Mouse (Mus musculus): ENCODE measurements at regions not wholly inside any gene's neighbourhood (a gene's known extent, or its start where the extent isn't known, plus 50 kb on each side); places are given as distances from the start of the nearest gene placed in this dataset.

DNA sequence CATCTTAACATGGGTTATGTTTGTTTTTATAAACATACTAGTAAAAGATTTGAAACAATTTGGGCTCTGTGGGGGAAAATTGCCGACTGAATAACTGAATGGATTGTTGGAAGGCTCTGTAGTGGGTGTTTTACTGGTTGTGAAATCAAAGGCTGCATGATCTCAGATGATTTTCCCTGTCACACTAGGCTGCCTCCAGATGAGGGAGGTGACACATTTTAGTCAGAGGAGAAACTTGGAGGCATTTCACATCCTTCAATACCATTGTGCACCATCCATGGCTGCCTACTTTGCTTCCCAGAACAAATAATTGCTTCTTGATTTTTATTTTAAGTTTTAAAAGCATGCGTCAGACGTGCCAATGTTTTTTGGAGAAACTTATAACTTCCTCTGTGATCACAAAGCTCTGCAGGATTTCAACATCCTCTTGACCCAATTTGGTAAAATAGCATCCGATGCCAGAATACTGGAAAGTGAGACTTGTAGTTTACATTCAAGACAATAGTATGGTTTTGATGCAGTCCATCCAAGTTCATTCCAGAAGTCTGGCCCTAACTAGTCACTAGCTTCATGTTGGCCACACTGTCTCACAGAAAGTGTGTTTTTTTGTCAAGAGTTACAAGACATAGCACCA is 163.0 kb upstream of the Mocs2 start:
- intact Hi-C loops (cut with DNase I) = no loop called here
- no peak for DNase-seq (ENCODE audit: low spot score in 2 of 2)

DNA sequence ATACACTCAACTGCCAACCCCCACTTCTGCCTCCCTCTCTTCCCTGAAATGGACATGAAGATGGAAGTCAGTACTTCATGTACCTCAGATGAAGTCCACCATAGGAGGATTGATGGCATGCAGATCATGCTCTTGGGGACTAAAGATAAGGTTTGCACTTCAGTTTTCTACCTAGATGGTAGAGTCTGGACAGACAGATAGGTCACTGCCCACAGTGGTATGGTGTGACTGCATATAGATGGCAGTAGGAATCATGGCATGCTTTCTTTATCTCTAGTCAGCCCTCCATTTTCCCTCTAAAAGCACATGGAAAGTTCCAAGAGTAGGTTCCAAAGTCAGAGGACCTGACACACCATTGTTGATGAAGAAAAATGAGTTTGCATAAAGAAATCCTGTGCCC is 145.6 kb upstream of the Mocs2 start:
- intact Hi-C loops (cut with DNase I) = no loop called here
- DNase-seq (ENCODE audit: low spot score in 2 of 2) = no peak

DNA sequence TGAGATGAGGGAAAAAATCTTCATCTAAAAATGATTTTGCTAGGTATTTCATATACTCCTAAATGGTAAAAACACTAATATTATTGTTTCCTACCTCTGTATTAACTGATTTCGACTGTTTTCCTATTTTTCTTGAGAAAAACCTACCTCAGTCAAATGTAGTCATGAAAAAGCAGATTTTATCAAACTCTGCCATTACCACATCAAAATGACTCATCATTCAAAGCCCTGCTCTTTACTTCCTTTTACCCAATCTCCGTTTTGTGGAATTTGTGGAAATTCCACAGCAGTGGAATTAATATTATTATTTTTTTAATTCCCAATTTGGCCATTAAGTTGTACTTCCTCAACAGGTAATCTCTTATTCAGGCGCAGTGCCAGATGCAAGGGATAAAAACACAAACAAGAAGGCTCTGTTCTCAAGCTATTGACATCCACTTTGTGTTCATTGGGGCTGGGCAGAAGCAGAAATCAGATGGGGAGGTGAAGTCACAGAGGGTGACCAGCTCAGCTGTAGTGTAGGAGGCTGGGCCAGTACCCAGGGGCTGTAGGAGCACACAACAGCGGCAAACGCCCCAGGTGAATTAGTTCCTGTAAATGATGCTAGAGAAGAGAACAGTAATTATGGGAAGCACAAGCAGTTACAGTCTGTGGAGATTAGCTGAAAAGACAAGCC is 138.2 kb upstream of the Mocs2 start:
- intact Hi-C loops (cut with DNase I) = no loop called here
- no peak for DNase-seq (ENCODE audit: low spot score in 2 of 2)

DNA sequence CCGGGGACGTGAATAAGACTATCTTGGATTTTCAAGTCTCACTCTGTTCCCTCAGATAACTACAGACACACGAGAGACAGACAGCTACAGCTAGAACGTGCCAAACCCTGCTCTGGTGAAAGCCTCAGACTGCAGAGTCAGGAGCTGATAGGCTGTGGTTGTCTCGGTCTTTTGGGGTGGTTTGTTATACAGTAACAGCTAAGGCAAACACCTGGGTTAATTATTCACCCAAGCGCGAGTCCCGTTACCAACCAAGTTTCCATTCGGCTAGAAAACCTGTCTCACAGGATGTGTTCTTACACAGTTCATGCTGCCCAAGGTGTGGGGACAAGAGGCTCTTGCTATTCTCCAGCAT is 137.7 kb upstream of the Mocs2 start:
- intact Hi-C loops (cut with DNase I) = no loop called here
- no peak for DNase-seq (ENCODE audit: low spot score in 2 of 2)

DNA sequence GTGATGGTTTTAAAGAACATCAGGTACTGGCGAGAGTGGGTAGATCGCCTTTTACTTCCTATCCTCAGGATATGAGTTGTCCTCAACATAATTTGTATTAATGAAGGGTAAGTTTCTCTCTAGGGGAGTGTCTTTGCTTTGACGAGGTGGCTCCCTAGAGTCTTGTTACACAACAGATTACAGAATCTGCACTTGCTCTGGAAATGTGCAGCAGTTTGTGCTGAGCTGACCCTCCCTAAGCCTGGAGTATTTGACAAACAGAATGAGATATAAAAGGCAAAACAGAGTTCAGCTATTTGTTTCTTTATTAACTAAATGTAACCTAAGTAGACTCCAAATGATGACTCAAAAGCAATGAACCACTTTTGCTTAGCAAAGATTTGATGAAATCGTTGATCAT is 136.8 kb upstream of the Mocs2 start:
- DNase-seq (ENCODE audit: low spot score in 2 of 2) = no peak
- intact Hi-C loops (cut with DNase I) = no loop called here

DNA sequence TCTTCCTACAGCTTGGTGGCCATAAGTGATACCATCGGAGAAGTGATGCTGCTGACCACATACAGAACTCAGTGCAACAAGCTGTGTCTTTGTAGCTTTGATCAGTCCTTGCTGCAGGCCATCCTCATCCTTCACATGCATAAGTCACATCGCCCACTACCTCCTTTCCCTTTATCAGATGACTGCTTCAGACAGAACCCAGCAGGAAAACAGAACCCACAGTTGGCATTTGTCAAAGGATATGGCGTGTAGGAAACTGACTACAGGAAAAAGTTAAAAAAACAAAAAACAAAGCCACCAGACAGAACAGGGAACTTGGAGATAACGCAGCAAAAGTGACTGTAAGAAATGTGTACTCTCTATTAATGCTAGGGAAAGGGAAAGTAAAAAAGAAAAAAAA is 136.1 kb upstream of the Mocs2 start:
- intact Hi-C loops (cut with DNase I) = no loop called here
- no peak for DNase-seq (ENCODE audit: low spot score in 2 of 2)

DNA sequence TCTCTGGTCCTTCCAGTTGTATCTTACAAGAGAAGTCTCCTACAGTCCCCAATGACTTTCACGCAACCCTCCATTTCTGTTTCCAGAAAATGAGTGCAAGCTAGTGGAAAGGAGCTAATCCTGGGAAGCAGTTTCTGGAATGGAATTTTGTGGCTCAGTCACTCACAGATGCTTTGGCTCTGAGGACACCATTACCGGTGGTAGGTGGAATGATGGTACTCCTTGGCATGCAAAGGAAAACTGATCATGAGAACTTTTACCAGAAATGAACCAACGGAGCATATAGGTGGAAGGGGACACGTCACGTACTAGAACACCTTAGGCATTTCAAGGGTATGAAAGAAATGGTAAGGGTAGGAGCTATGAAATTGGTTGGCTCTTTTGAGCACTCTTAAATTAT is 135.1 kb upstream of the Mocs2 start:
- no peak for DNase-seq (ENCODE audit: low spot score in 2 of 2)
- intact Hi-C loops (cut with DNase I) = no loop called here

DNA sequence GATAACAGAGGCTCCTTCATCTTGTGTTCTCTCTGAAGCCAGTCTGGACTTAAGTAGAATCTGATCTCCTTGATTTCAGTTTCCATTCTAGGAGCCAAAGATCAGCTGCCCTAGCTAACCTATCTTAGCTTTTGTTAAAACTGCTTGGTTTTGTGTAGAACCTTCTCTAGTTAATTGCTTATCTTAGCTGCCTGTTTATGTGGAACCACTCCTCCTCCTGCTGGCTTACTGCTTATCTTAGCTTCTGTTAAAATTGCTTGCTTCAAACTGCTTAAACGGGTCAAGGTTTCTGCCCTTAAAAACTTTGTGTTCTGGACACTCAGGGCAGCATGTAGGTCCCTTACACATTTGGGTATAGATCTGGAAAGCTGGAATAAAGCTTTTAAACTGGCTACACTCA is 133.7 kb upstream of the Mocs2 start:
- no peak for DNase-seq (ENCODE audit: low spot score in 2 of 2)
- intact Hi-C loops (cut with DNase I) = no loop called here

DNA sequence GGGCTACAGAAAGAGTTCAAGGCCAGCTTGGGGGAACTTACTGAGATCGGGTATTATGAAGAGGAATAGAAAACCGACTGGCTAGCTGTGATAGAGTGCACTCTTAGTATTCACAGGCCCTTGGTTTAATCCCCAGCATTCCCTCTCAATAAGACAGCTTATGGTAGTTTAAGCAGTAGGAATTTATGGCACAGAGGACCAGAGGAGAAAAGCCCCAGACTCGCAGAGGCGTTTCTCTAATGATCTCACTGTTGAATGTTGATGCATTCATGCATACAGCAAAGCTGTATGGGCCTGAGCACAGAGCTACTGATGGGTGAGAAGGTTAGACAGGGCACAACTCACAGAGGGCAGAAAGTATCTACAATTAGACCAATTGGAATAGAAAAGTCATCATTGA is 132.7 kb upstream of the Mocs2 start:
- intact Hi-C loops (cut with DNase I) = no loop called here
- no peak for DNase-seq (ENCODE audit: low spot score in 2 of 2)

DNA sequence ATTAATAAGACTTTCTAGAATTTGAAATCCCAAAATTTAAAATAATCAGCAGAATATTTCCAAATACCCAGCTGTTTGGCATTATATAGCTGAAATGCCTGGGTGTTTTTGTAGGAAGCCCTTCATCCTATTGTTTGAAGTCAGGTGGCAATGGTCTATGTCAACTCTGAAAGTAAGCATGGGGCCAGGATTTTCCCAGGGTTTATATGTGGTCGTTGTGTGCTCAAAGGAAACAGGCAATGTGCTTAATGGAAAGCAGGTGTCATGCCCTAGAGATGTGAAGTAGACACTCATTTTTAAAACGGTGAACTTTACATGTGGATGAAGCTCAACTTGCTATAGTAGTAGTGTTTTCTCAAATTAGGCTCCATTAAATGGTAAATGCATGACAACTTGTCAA is 105.4 kb upstream of the Mocs2 start:
- intact Hi-C loops (cut with DNase I) = no loop called here
- DNase-seq (ENCODE audit: low spot score in 2 of 2) = no peak

DNA sequence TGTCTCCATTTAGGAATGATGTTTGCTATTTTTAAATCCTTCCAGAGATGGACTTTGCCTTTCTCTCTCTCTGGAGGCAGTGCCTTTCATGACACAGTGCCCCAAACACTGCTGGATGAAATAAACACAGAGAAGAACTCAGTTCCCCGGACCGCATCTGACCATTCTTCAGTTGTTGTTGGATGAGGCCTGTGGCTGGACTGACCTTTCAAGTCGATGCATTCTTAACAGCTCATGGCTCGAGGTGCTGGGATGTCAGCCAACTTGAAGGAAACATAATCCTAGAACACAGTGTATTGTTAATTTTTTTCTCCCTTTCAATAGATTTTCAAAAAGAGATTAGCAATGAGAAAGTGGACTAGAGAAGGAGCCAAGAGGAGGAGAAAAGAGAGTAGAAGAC is 98.3 kb upstream of the Mocs2 start:
- no peak for DNase-seq (ENCODE audit: low spot score in 2 of 2)
- intact Hi-C loops (cut with DNase I) = no loop called here

DNA sequence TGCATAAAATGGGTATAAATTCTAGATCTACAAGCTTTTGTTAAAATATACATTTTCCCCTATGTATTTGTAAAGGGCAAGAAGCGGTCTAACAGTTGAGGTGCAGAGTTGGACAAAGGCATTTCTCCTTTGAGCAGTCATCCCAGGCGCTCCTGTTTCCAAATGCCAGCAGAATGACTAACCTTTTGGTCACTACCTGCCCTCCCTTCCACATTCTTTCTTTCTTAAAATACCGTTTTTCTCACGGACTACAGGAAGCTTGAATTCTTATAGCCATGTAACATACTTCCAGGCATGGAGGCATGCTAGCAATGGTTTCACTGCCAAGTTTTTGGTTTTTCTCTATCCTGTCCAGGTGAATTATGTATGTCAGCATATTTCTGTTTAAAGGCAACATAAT is 91.2 kb upstream of the Mocs2 start:
- intact Hi-C loops (cut with DNase I) = no loop called here

DNA sequence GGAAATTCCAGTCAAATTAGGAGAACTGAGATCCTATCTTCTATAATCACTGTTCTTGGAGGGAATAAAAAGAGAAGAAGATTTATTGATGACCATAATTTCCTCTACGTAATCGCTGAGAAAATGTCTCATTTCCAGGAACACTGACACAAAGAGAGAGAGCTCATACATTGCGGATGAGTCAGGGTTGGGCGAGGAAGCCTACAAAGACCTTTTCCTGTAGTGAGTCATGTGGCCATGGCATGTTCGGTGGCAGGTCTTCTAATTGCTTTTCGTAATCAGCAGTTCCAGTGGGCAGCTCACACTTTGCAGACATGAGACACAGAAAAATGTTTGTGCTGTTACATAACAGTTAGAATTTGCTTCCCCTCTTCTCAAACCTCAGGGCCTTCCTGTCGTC is 83.0 kb upstream of the Mocs2 start:
- DNase-seq (ENCODE audit: low spot score in 2 of 2) = no peak
- intact Hi-C loops (cut with DNase I) = no loop called here

More for the DNA sequence above, 91.2 kb upstream of the Mocs2 start:
- no peak for DNase-seq (ENCODE audit: low spot score in 2 of 2)

DNA sequence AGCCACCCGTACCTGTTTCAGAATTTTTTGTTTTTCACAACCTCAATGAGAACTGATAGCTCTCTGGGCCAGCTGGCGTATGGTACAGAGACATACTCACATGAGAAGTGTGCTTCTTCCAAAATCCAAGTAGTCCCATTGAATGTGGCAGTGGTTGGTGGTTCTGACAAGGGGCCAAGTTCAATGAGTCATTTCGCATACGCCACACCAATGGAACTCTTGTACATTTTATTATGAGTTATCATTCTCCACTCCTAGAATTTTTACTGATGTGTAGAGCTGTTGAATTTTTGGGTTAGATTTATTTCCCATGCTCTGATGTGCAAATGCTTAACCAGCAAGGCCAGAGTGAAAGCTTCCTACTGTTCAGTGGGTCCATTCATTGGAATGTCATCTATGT is 82.0 kb upstream of the Mocs2 start:
- no peak for DNase-seq (ENCODE audit: low spot score in 2 of 2)
- intact Hi-C loops (cut with DNase I) = no loop called here

DNA sequence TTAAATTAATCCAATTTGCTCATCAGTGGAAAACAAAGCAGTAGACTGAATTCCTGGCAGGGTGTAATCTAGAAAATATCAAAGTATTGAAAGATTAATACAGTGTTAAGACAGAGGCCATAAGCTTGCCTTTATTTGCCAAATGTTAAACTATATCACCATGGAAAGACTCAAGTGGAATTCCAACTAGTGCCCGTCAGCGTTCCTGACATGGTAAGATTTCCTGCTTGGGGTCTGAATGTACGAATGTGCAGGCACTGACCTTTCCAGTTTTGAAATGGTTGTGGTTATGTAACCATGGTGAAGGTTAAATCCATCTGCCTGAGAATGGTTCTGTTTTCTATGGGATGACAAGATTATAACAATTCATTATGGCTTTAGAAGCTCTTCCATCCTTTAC is 75.5 kb upstream of the Mocs2 start:
- DNase-seq (ENCODE audit: low spot score in 2 of 2) = no peak
- intact Hi-C loops (cut with DNase I) = no loop called here

DNA sequence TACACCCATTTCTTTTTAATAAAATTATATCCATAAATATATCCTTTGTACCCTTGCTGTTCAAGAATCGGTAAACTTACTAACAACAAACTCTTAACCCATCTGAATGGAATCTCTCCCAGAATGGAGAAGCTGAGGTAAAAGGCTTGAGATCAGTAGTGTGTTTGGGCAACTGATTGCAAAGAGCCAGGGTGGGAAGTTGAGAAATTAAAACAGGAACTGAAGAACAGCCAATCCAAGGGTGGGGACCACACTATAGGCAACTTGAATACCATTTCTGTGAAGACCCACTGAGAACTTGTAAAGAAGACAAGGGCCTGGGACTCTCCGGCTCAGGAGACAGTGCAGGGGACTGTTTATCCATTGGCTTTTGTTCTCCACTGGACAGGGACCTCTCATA is 72.2 kb upstream of the Mocs2 start:
- DNase-seq (ENCODE audit: low spot score in 2 of 2) = no peak
- intact Hi-C loops (cut with DNase I) = no loop called here

DNA sequence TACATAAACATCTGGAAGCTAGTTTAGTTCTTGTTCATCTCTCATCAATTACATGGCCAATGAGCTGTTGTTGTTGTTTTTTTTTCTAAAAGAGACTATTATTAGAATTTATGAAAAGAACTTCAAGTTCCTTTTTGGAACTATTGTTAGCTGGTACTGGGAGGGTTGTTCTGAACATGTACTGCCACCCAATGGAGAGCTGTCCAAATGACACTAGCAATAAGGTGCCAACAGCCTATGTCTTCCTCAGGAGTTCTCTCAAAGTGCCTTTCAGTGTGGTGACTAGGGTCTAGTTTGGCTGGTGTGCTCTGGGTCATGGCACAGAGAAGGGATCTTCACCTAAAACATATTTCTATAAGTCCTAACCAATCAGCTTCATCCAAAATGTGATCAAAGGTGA is 60.6 kb upstream of the Mocs2 start:
- intact Hi-C loops (cut with DNase I) = loop anchor here (5.0 kb wide), 1 partner anchor 680 kb away; no protein-coding TSS in a partner anchor
- DNase-seq (ENCODE audit: low spot score in 2 of 2) = peak; percentile 6 to 8

DNA sequence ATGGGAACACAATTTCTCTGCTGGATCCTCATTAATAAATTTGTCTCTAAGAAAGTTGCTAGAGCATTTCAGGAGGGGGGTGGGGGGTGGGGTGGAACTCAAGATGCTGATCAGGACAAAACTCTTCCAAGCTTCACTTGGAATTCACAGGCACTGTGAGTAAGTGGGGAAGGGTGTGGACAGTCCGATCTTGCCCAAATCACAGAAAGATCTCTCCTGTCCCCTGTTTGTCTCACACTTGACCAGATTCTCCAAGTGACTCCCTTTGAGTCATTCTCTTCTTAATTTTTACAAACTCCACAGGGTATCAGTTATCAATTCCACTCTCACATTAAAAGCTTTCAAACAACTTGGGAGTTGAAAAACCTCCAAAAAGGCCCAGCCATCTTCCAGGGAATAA is 58.1 kb upstream of the Mocs2 start:
- no peak for DNase-seq (ENCODE audit: low spot score in 2 of 2)
- intact Hi-C loops (cut with DNase I) = loop anchor here (5.0 kb wide), 1 partner anchor 683 kb away; no protein-coding TSS in a partner anchor

DNA sequence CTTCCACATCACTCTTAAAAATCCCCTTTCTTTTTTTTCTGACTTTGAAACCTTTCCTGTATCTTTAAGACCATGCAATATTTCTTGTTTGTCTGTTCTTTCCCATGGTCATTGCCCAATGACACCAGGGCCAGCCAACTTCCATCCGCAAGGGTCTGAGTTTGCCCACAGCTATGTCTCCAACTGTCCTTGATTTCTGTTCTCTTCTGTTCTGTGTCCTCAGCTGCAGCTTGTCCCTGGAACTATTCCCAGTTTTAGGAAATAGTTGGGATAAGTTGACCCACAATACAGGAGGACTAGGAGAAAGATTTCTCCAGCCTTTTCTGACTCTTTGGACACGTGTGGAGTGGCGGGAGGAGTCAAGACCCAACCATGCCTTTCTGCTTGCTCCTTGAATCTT is 57.1 kb upstream of the Mocs2 start:
- intact Hi-C loops (cut with DNase I) = no loop called here
- DNase-seq (ENCODE audit: low spot score in 2 of 2) = no peak

Measured in left cerebral cortex, postnatal 36 days (tissue).